Mouse (Mus musculus): ENCODE data around the gene Col25a1.

DNA sequence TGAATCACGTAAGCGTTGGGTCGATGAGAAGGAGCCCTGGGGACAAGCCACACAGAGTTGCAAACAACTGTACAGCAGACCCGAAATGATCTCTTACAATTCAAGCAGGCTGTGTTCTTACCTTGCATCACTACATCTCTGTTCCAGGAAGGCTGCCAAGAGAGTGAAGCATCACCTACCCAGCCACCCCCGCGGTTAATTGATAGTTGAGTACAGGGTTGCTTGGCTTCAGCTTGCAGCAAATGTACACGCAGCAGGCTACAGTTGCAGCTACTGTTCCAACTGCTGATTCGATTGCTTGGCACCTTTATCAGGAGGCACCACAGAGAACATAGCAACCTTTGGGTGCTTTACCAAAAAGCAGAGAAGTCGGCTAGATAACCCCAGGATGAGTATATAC, 133.8 kb downstream of the Col25a1 start:
- TF ChIP-seq CTCF (IDR thresholded peaks at IDR 0.05; ENCODE audit: borderline replicate concordance, insufficient read depth, low read depth, low read length) (no peak), POLR2A (IDR thresholded peaks at IDR 0.05; ENCODE audit: borderline replicate concordance, insufficient read depth, low read length) (no peak)
